Mouse (Mus musculus) lung, adult 2 months (tissue): Measurements from ENCODE around the gene Ythdc1.

Experiments
- CTCF ChIP-seq: fragments of 200-500 bp; IDR thresholded peaks from 2 replicates; pipeline ENCODE4 v1.5.1; 2011; ENCODE audit warnings: mild to moderate bottlenecking, low read length, control low read depth; ENCODE audit not compliant: insufficient read depth
- POLR2A ChIP-seq: fragments of 200-500 bp; IDR thresholded peaks from 2 replicates; pipeline ENCODE4 v1.6.1; 2011; ENCODE audit warnings: low read depth, mild to moderate bottlenecking, control low read depth, low read length, borderline replicate concordance; ENCODE audit errors: extremely low read depth

DNA sequence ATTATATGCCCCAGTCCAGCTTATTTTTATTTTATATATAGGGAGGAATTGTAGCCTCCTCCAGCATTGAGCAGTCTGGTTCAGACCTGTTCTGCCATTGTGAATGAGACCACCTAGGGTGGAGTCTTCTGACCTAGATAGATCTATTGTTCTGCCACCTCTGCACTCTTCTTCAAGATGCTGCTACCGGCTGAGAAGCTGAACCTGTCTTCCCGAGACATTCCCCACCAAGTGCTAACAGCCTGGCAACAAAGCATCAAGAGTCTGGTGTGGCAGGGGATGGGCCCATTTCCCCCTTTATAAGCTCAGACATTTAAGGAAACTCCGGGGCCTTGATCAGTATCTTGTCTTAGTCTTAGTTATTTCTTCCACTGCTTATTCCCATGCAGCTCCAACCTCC is 54.3 kb downstream of the Ythdc1 start:
- no peak for TF ChIP-seq POLR2A
- no peak for TF ChIP-seq CTCF
